Mouse (Mus musculus) liver, embryonic 16.5 days (tissue): ENCODE measurements at regions not wholly inside any gene's neighbourhood (a gene's known extent, or its start where the extent isn't known, plus 50 kb on each side); places are given as distances from the start of the nearest gene placed in this dataset.

Source experiments
- ATAC-seq: fragments of 200-750 bp; cut with Nextera tagmentation; 2 replicates; pipeline ENCODE4 v1.8.0; 2017; ENCODE audit warnings: low read depth, mild to moderate bottlenecking, moderate number of reproducible peaks, moderate library complexity
- H3K27ac ChIP-seq: fragments of 300-500 bp; sonication (generic); 2 replicates; pipeline ENCODE4 v1.5.1; 2014; ENCODE audit warnings: mild to moderate bottlenecking, low read length
- H3K27me3 ChIP-seq: fragments of 300-500 bp; sonication (generic); 2 replicates; pipeline ENCODE4 v1.6.1; 2014; ENCODE audit warnings: low read depth, low read length, mixed read lengths; ENCODE audit not compliant: control insufficient read depth, insufficient read depth
- H3K36me3 ChIP-seq: fragments of 300-500 bp; sonication (generic); 2 replicates; pipeline ENCODE4 v1.6.1; 2014; ENCODE audit warnings: mild to moderate bottlenecking; ENCODE audit not compliant: control insufficient read depth, insufficient read depth
- H3K4me1 ChIP-seq: fragments of 300-500 bp; sonication (generic); 2 replicates; pipeline ENCODE4 v1.6.1; 2014; ENCODE audit warnings: low read depth, low read length, mixed read lengths; ENCODE audit not compliant: control insufficient read depth
- H3K4me2 ChIP-seq: fragments of 300-500 bp; sonication (generic); 2 replicates; pipeline ENCODE4 v1.6.1; 2014; ENCODE audit warnings: low read depth, low read length, mixed read lengths
- H3K4me3 ChIP-seq: fragments of 300-500 bp; sonication (generic); 2 replicates; pipeline ENCODE4 v1.5.1; 2014; ENCODE audit warnings: low read depth, mild to moderate bottlenecking, low read length
- H3K9ac ChIP-seq: fragments of 300-500 bp; sonication (generic); 2 replicates; pipeline ENCODE4 v1.6.1; 2014; ENCODE audit warnings: low read depth, low read length
- H3K9me3 ChIP-seq: fragments of 300-500 bp; sonication (generic); replicated peaks from 2 replicates; pipeline ENCODE4 v1.6.1; 2016; ENCODE audit warnings: low read length; ENCODE audit not compliant: control insufficient read depth
- WGBS: fragments of 180-500 bp; shearing (Covaris S2); extraction: QIAGEN DNeasy Blood & Tissue Kit; methylation state at CpG from one replicate; pipeline ENCODE4 v1.1.7; 2014; ENCODE audit not compliant: insufficient replicate concordance; 5-methylcytosine and 5-hydroxymethylcytosine counted together

DNA sequence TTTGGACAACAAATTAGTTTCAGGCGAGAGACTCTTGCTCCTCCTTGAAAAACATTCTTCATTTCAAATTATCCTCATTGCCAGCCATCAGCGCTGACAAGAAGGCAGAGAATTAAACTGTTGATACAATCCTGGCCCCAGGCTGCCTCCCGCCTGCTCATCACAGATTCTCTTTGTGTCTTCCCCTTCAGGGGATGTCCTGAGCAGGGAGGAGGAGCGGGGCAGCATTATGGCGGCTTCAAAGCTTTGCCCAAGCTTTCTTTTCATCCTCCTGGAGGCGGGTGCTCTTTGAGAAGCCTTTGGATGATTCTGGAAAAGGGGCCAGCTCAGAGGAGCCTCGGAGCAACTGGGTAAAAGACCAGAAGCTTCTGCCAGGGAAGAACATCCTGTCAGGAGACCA is 149.1 kb downstream of the 4930564D02Rik start:
- Histone ChIP-seq H3K27ac (no peak overlapping the region), H3K9me3 (no peaks in the 10 kb centered on the region), H3K9ac (no peak overlapping the region), H3K27me3 (no peaks in the 10 kb centered on the region), H3K4me3 (no peak overlapping the region), H3K4me1 (no peaks in the 10 kb centered on the region), H3K4me2 (no peak overlapping the region), H3K36me3 (no peaks in the 10 kb centered on the region)
- 51% methylated on average over 7 of the region's 7 CpGs for WGBS
- no peak for ATAC-seq

DNA sequence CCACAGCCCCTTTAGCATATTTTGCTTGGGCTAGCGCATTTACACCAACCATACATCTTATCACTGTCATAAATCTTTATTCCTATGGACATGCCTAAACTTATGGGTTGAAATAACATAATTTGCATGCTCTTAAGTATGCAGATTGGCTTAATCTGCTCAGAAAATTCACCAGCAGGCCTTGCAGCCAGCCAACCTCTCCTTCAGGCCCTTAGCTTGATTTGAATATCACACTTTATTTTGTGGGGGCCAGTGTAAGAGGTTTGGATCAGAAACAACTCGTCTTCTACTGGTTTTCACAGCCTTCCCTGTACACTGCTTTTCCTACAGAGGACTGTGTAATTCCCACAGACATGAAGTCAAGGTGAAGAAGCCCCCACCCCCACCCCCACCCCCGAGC is 153.0 kb downstream of the 4930564D02Rik start:
- no peak overlapping the region for H3K27ac ChIP-seq
- no peaks in the 10 kb centered on the region for H3K9me3 ChIP-seq
- no peak overlapping the region for H3K9ac ChIP-seq
- H3K4me3 ChIP-seq, result no peak overlapping the region
- no peaks in the 10 kb centered on the region for H3K4me1 ChIP-seq
- 39% methylated on average over 3 of the region's 3 CpGs for WGBS
- no peak for ATAC-seq
- no peak overlapping the region for H3K4me2 ChIP-seq
- no peaks in the 10 kb centered on the region for H3K27me3 ChIP-seq
- H3K36me3 ChIP-seq, result no peaks in the 10 kb centered on the region

GRCm38 (mm10) chr3:105220641-105221040 is 154.0 kb downstream of the 4930564D02Rik start:
- ATAC-seq, result no peak
- 41% methylated on average over 1 of the region's 1 CpGs for WGBS
- Histone ChIP-seq H3K4me2 (no peak overlapping the region), H3K27ac (no peak overlapping the region), H3K9me3 (no peaks in the 10 kb centered on the region), H3K4me1 (no peaks in the 10 kb centered on the region), H3K9ac (no peak overlapping the region), H3K4me3 (no peak overlapping the region), H3K27me3 (no peaks in the 10 kb centered on the region), H3K36me3 (no peaks in the 10 kb centered on the region)

DNA sequence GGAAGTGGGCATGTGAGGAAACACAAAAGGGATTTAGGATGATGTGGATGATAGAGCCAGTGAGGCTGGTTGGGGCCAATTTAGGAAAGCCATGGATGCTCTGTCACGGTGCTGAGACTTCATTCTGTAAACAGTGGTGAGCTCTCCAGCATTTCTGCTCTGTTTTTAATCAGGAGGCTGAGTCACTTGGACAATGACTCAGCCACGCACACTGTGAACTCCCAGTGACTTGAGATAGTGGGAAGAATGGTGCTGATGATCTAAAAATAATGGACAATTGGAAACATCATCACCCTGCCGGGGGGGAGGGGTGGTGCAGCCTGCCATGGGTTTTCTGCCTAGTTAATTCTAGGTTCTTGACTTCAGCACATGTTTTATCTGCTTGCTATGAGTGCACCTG is 156.3 kb downstream of the 4930564D02Rik start:
- WGBS, result 37% methylated on average over 3 of the region's 3 CpGs
- H3K36me3 ChIP-seq, result no peaks in the 10 kb centered on the region

DNA sequence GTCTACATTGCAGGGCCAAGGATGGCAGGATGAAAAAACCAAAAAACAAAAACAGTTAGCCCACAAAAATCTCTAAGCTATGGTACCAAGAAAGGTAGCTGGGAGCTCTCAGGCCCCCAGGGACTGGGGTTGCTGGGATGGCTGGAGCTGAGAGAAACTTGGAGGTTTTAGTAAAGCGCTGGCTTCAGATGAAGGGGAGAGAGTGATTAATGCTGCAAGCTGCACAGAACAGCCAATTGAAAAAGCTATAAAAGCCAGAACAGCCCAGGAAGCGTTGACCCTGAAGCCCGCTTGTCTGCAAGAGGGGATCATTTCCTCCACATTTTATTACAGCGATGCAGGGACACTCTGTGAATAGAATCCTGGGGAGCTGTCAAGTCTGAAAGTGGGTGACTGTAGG is 157.0 kb downstream of the 4930564D02Rik start:
- no peak for ATAC-seq
- no peak overlapping the region for H3K9ac ChIP-seq
- 46% methylated on average over 4 of the region's 4 CpGs for WGBS
- H3K27ac ChIP-seq, result no peak overlapping the region
- H3K27me3 ChIP-seq, result no peaks in the 10 kb centered on the region
- H3K4me3 ChIP-seq, result no peak overlapping the region
- no peaks in the 10 kb centered on the region for H3K9me3 ChIP-seq
- H3K36me3 ChIP-seq, result no peaks in the 10 kb centered on the region
- no peaks in the 10 kb centered on the region for H3K4me1 ChIP-seq
- no peak overlapping the region for H3K4me2 ChIP-seq

More for the DNA sequence above, 156.3 kb downstream of the 4930564D02Rik start:
- Histone ChIP-seq H3K4me2 (no peak overlapping the region), H3K4me3 (no peak overlapping the region), H3K4me1 (no peaks in the 10 kb centered on the region), H3K9ac (no peak overlapping the region), H3K27ac (no peak overlapping the region), H3K9me3 (no peaks in the 10 kb centered on the region), H3K27me3 (no peaks in the 10 kb centered on the region)
- ATAC-seq, result no peak

DNA sequence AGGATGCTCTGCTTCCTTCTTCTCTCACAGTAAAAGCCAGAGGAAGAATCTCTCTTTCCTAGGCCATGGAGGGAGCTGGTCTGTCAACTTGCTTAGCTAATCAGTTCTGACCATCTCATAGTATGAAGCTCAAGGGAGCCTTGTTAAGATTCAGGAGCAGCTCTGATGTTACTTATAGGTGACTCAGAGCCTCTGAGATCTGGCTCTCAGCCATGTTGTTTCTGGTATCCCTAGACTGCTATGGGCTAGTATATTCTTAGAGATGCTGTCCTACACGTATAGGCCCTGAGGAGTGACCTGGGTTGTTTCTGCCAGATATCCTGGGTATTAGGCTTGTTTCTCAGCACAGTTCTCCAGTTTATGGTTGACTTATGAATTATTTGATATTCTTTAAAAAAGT is 160.9 kb downstream of the 4930564D02Rik start:
- 41% methylated on average over 1 of the region's 1 CpGs for WGBS
- Histone ChIP-seq H3K36me3 (no peaks in the 10 kb centered on the region), H3K27me3 (no peaks in the 10 kb centered on the region), H3K4me2 (no peak overlapping the region), H3K27ac (no peak overlapping the region), H3K9ac (no peak overlapping the region), H3K4me1 (no peaks in the 10 kb centered on the region), H3K9me3 (no peaks in the 10 kb centered on the region), H3K4me3 (no peak overlapping the region)
- no peak for ATAC-seq

- Histone ChIP-seq H3K9ac (no peak overlapping the region), H3K36me3 (no peaks in the 10 kb centered on the region), H3K27me3 (no peaks in the 10 kb centered on the region), H3K4me1 (no peaks in the 10 kb centered on the region), H3K9me3 (no peaks in the 10 kb centered on the region), H3K4me3 (no peak overlapping the region), H3K27ac (no peak overlapping the region), H3K4me2 (no peak overlapping the region)
- 51% methylated on average over 3 of the region's 3 CpGs for WGBS
- no peak for ATAC-seq
Measured at GRCm38 (mm10) chr3:105228401-105228800, 161.8 kb downstream of the 4930564D02Rik start.

DNA sequence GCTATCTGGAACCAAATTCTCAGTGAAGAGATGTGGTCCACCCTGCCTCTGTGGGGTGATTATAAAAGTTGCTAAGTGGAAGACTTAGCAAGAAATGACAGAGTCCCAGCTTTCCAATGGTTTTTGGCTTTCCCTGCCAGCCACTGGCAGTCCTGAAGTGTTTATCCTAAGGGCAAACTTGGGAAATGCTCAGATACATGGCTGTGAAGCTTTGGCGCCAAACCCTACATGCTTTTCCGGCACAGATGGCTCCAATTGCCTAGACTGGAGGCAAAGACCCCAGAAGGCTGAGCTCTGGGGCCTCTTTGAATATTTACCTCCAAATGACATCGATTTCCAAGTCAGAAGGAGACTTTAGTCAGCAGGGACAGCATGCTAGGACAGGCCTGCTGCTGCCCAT is 174.4 kb downstream of the 4930564D02Rik start:
- ATAC-seq, result no peak
- no peak overlapping the region for H3K9ac ChIP-seq
- H3K36me3 ChIP-seq, result no peaks in the 10 kb centered on the region
- H3K27ac ChIP-seq, result no peak overlapping the region
- no peak overlapping the region for H3K4me3 ChIP-seq
- no peaks in the 10 kb centered on the region for H3K27me3 ChIP-seq
- no peaks in the 10 kb centered on the region for H3K4me1 ChIP-seq
- 63% methylated on average over 3 of the region's 3 CpGs for WGBS
- H3K9me3 ChIP-seq, result no peaks in the 10 kb centered on the region
- H3K4me2 ChIP-seq, result no peak overlapping the region

- H3K27ac ChIP-seq, result no peak overlapping the region
- H3K9me3 ChIP-seq, result no peaks in the 10 kb centered on the region
- no peak overlapping the region for H3K4me3 ChIP-seq
- no peaks in the 10 kb centered on the region for H3K36me3 ChIP-seq
- 54% methylated on average over 2 of the region's 2 CpGs for WGBS
- no peak overlapping the region for H3K4me2 ChIP-seq
- no peak for ATAC-seq
- no peaks in the 10 kb centered on the region for H3K4me1 ChIP-seq
- no peaks in the 10 kb centered on the region for H3K27me3 ChIP-seq
- H3K9ac ChIP-seq, result no peak overlapping the region
Measured at GRCm38 (mm10) chr3:105257096-105257495, 190.5 kb downstream of the 4930564D02Rik start.

- ATAC-seq, result no peak
- WGBS, result 29% methylated on average over 4 of the region's 4 CpGs
- H3K27ac ChIP-seq, result no peak overlapping the region
- no peak overlapping the region for H3K4me2 ChIP-seq
- H3K36me3 ChIP-seq, result no peaks in the 10 kb centered on the region
- no peak overlapping the region for H3K4me3 ChIP-seq
- no peaks in the 10 kb centered on the region for H3K4me1 ChIP-seq
- H3K27me3 ChIP-seq, result no peaks in the 10 kb centered on the region
- no peak overlapping the region for H3K9ac ChIP-seq
- H3K9me3 ChIP-seq, result no peaks in the 10 kb centered on the region
Measured at GRCm38 (mm10) chr3:105275241-105275640, 176.9 kb upstream of the Kcnd3 start.
